In the genomic region with DNA sequence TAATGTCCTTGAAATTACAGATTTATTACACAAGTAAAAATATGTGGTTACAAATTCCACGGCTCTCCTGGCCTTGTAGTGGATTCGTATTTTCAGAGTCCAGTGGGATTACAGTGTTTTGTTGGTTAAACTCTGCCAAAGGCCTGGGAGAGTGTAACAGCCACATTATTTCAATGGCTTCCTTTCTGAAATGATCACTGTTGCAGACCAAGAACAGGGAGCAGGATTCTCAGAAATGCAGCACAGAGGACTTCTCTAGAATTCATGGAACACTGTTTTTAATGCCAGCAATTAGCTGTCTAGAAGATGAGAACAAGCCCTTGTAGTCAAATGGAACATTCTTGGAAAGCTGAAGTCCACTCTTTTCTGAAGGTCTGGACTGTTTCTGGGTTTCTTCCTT, we compare ENCODE assay signal across 28 mouse cellular contexts.
DNase-seq lines count a peak whose midpoint lies in the region; ATAC-seq and TF ChIP-seq lines count a peak whose summit lies in the region.
"Had no signal": no experiment of that assay in that cellular context is flagged by ENCODE, and none has a peak within 500 bp of the region (broad histone marks: within the 10 kb centered on the region; RNA-seq: fewer than 3 reads in every experiment).

No protein-coding gene starts in this region.

- peak; percentile 7 for DNase-seq in adrenal gland, postnatal 14 days
- no peak for DNase-seq in adrenal gland, postnatal 25 days
- no peak for DNase-seq in embryonic facial prominence, embryonic 10.5 days (ENCODE audit: low spot score)
- peak; percentile 1 for DNase-seq in skeletal muscle tissue, adult 2 months (ENCODE audit: low read depth, low spot score)
- no peak for DNase-seq in cerebellum, adult 2 months
- DNase-seq in right cerebral cortex, postnatal 25 days = no peak
- no peak for DNase-seq in right cerebral cortex, postnatal 14 days
- DNase-seq: adrenal gland, postnatal 36 days; cerebellum, adult 18-20 months; cerebellum, postnatal 14 days; gastrocnemius, postnatal 10 days; heart, postnatal 14 days; kidney, adult 11 months; kidney, postnatal 4 days; left cerebral cortex, postnatal 4 days; midbrain, embryonic 14.5 days; retina, postnatal 1 day; right cerebral cortex, postnatal 4 days; thymus, adult 18-20 months; thymus, postnatal 25 days had no signal

- no peaks in the 10 kb centered on the region for H3K36me3 ChIP-seq in embryonic facial prominence, embryonic 10.5 days (replicated peaks)
- H3K36me3 ChIP-seq in embryonic facial prominence, embryonic 15.5 days = no peaks in the 10 kb centered on the region
- H3K36me3 ChIP-seq: forebrain, embryonic 12.5 days; G1E; kidney, embryonic 15.5 days; lung, embryonic 15.5 days had no signal

- no peaks in the 10 kb centered on the region for H3K9me3 ChIP-seq in embryonic facial prominence, embryonic 10.5 days
- no peaks in the 10 kb centered on the region for H3K9me3 ChIP-seq in embryonic facial prominence, embryonic 15.5 days (replicated peaks)
- H3K9me3 ChIP-seq: forebrain, embryonic 12.5 days; kidney, embryonic 15.5 days; lung, embryonic 15.5 days had no signal

- no peak for TF ChIP-seq POLR2A in cerebellum, adult 2 months (IDR thresholded peaks at IDR 0.05; ENCODE audit: borderline replicate concordance, insufficient read depth, low read length)

- 69% methylated on average over 2 of the region's 2 CpGs for WGBS in embryonic facial prominence, embryonic 10.5 days
- WGBS in embryonic facial prominence, embryonic 15.5 days = 42% methylated on average over 2 of the region's 2 CpGs
- 83% methylated on average over 2 of the region's 2 CpGs for WGBS in cerebellum, adult 2 months

- ATAC-seq in embryonic facial prominence, embryonic 15.5 days (ENCODE audit: insufficient number of reproducible peaks, low FRiP score, low TSS enrichment, low read depth) = no peak
- ATAC-seq: hindbrain, embryonic 16.5 days had no signal

- peaks cover 14% of the 10 kb centered on the region for H3K4me1 ChIP-seq in embryonic facial prominence, embryonic 10.5 days
- peaks cover 5% of the 10 kb centered on the region; the same call in 1 of the 2 replicates for H3K4me1 ChIP-seq in embryonic facial prominence, embryonic 15.5 days
- no peaks in the 10 kb centered on the region for H3K4me1 ChIP-seq in cerebellum, adult 2 months (ENCODE audit: control insufficient read depth, insufficient read depth, low read length)
- H3K4me1 ChIP-seq: forebrain, embryonic 12.5 days; lung, embryonic 15.5 days had no signal

- H3K9ac ChIP-seq in embryonic facial prominence, embryonic 15.5 days = no peak overlapping the region
- H3K9ac ChIP-seq: forebrain, embryonic 12.5 days; kidney, embryonic 15.5 days; lung, embryonic 15.5 days had no signal

- no peak overlapping the region for H3K4me3 ChIP-seq in embryonic facial prominence, embryonic 10.5 days
- H3K4me3 ChIP-seq in embryonic facial prominence, embryonic 15.5 days (replicated peaks) = no peak overlapping the region
- H3K4me3 ChIP-seq in cerebellum, adult 2 months (replicated peaks; ENCODE audit: insufficient read depth, low read depth, low read length) = no peak overlapping the region
- H3K4me3 ChIP-seq: forebrain, embryonic 12.5 days; kidney, embryonic 15.5 days; lung, embryonic 15.5 days had no signal

- H3K4me2 ChIP-seq in embryonic facial prominence, embryonic 15.5 days (replicated peaks) = 0 out of 2 replicates have a peak overlapping the region, but pooled peaks have one; percentile 41
- H3K4me2 ChIP-seq: forebrain, embryonic 12.5 days; kidney, embryonic 15.5 days; liver, embryonic 11.5 days; lung, embryonic 15.5 days had no signal

- H3K27ac ChIP-seq in embryonic facial prominence, embryonic 10.5 days (replicated peaks) = peak overlapping the region; percentile 35; the same call in 1 of the 2 replicates
- H3K27ac ChIP-seq in embryonic facial prominence, embryonic 15.5 days (replicated peaks) = peak overlapping the region; percentile 58; the same call in 1 of the 2 replicates
- H3K27ac ChIP-seq in cerebellum, adult 2 months (ENCODE audit: insufficient read depth, low read length) = no peak overlapping the region
- H3K27ac ChIP-seq: forebrain, embryonic 12.5 days; kidney, embryonic 15.5 days; lung, embryonic 15.5 days; macrophage had no signal

- no peaks in the 10 kb centered on the region for H3K27me3 ChIP-seq in embryonic facial prominence, embryonic 10.5 days (replicated peaks; ENCODE audit: low read depth, poor library complexity, severe bottlenecking)
- no peaks in the 10 kb centered on the region for H3K27me3 ChIP-seq in embryonic facial prominence, embryonic 15.5 days
- no peaks in the 10 kb centered on the region for H3K27me3 ChIP-seq in cerebellum, adult 2 months (ENCODE audit: control insufficient read depth, insufficient read depth, low read length)
- H3K27me3 ChIP-seq: forebrain, embryonic 12.5 days; kidney, embryonic 15.5 days; lung, embryonic 15.5 days had no signal

- no peak for TF ChIP-seq CTCF in cerebellum, adult 2 months (IDR thresholded peaks at IDR 0.05; ENCODE audit: borderline replicate concordance, insufficient read depth, low read depth, low read length)

Comparison
In these comparisons a context has a peak if more than half of its experiments do, and no peak if none do; other contexts are left out.
1. DNase-seq: peak in adrenal gland, postnatal 14 days (single experiment) and skeletal muscle tissue, adult 2 months (single experiment); none in adrenal gland, postnatal 25 days (single experiment), embryonic facial prominence, embryonic 10.5 days (single experiment), cerebellum, adult 2 months (0 of 2), right cerebral cortex, postnatal 25 days (single experiment) and right cerebral cortex, postnatal 14 days (single experiment).